Mouse (Mus musculus) cerebellum, adult 2 months (tissue): ENCODE data around the gene Vcp. TPM values are rescaled to one million over a fixed set of nuclear protein-coding genes. Genes with fewer than 3 reads are reported as not detected.
A peak's percentile ranks its signal among the peaks of the same experiment; 100 is the strongest.

ENCODE experiments used
- DNase-seq, 2 experiments: peaks; one replicate each; pipeline ENCODE4 v3.0.0; 2021
- H3K27ac ChIP-seq: fragments of 200-500 bp; 2 replicates; pipeline ENCODE4 v1.5.1; 2012; ENCODE audit warnings: low read length, control low read depth, inconsistent platforms; ENCODE audit not compliant: insufficient read depth
- H3K27me3 ChIP-seq: fragments of 200-500 bp; 2 replicates; pipeline ENCODE4 v1.6.1; 2012; ENCODE audit warnings: inconsistent platforms, mild to moderate bottlenecking, low read length, moderate library complexity; ENCODE audit not compliant: control insufficient read depth, insufficient read depth
- H3K4me1 ChIP-seq: fragments of 200-500 bp; 2 replicates; pipeline ENCODE4 v1.6.1; 2011; ENCODE audit warnings: low read length; ENCODE audit not compliant: control insufficient read depth, insufficient read depth
- H3K4me3 ChIP-seq: fragments of 200-500 bp; replicated peaks from 2 replicates; pipeline ENCODE3; 2011; ENCODE audit warnings: mild to moderate bottlenecking, low read depth, low read length, control low read depth; ENCODE audit not compliant: insufficient read depth
- CTCF ChIP-seq: fragments of 200-500 bp; IDR thresholded peaks from 2 replicates; pipeline ENCODE4 v1.5.1; 2011; ENCODE audit warnings: low read depth, mild to moderate bottlenecking, control low read depth, low read length, moderate library complexity, borderline replicate concordance; ENCODE audit not compliant: insufficient read depth
- POLR2A ChIP-seq: fragments of 200-500 bp; IDR thresholded peaks from 2 replicates; pipeline ENCODE4 v1.6.1; 2011; ENCODE audit warnings: low read length, control low read depth, borderline replicate concordance; ENCODE audit not compliant: insufficient read depth
- WGBS: fragments of 180-500 bp; shearing (Covaris S2); methylation state at CpG from one replicate; pipeline ENCODE4 v1.1.7; 2018; 5-methylcytosine and 5-hydroxymethylcytosine counted together
- polyA plus RNA-seq: library from polyadenylated mRNA; depleted of rRNA; stranded (reverse); fragments of >200 nt; gene quantifications from 2 replicates; pipeline ENCODE4 v1.2.3, GENCODE M21; 2012

Gene Vcp
- polyA plus RNA-seq, 1 experiment: 196 TPM

DNA sequence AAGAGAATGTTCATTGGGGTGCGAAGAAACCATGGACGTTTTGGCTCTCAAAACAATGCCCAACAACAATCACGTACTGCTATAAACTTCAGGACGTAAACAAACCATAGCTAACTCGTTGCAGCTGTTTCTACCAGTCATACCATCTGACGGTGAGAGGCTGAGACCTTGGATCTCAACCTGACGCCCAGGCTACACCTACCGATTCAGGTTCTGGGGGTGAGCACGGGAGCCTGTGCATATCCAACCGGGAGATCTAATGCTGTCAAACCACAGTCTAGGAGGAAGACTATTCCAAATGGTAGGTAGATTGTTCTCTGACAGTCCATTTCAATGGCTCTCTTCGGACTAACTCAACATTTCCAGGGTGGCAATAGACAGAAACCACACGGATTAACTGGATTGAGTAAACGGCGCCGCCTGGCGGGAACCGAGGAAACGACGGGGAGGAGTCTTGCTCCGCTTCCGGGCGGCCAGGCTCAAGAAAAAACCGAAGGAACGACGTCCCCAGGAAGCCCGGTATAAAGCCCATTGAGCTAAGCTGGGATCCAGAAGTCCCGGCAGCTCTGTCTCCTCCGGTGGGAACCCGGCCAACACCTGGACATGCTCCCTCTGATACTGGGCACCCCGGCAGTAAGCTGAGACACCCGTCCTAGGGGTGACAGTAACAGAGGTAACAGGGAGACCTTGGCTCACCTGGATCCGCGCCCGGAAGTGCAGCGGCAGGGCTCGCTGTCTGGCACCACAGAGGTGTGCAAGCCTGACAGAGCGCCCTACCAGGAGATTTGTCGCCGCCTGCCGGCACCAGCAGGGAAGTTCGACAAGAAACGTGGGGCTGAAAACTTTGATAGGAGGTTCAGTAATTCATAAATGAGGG lies 25.0 kb upstream of the Vcp start, which contains the start of gene Pigo:
Gene Pigo, minus strand, starts transcription at position 736 of the 877 bp plus-strand sequence.
- DNase-seq: peak; percentile 97 to 99
- Histone ChIP-seq H3K4me3 (peak within 1 kb of the TSS; percentile 90), H3K27ac (peak within 1 kb of the TSS; percentile 93), H3K4me1 (peaks cover 15% of the 10 kb centered on the region), H3K27me3 (no peaks in the 10 kb centered on the region)
- TF ChIP-seq POLR2A (peak; percentile 76; the same call in 1 of the 2 replicates), CTCF (peak; percentile 83)
- WGBS: 2% methylated on average over 42 of the region's 42 CpGs

DNA sequence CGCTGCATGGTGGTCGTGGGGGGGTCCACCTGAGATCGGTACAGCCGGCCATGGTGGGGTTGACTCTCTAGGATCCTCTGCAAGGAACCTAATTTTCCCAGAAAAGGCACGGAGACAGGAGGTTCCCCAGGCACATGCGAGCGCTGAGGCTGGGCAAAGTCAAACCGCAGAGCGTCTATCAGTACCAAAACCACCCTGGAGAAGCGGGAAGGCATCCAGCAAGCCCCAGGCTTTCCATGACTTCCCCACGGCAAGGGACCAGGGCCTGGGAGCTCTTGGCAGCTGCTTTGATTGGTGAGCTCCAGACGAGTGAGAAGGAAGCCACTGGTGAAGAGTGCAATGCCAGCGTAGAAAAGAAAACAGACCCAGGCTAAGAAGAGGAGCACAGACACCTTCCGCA lies 24.4 kb upstream of the Vcp start:
- 18% methylated on average over 14 of the region's 14 CpGs for WGBS
- no peak for TF ChIP-seq CTCF
- TF ChIP-seq POLR2A: no peak
- H3K27me3 ChIP-seq: no peaks in the 10 kb centered on the region
- H3K4me1 ChIP-seq: peaks cover 13% of the 10 kb centered on the region
- peak overlapping the region; percentile 90 for H3K4me3 ChIP-seq
- peak overlapping the region; percentile 17 for H3K27ac ChIP-seq
- DNase-seq: peak in 1 of 2 experiments; percentile 57

DNA sequence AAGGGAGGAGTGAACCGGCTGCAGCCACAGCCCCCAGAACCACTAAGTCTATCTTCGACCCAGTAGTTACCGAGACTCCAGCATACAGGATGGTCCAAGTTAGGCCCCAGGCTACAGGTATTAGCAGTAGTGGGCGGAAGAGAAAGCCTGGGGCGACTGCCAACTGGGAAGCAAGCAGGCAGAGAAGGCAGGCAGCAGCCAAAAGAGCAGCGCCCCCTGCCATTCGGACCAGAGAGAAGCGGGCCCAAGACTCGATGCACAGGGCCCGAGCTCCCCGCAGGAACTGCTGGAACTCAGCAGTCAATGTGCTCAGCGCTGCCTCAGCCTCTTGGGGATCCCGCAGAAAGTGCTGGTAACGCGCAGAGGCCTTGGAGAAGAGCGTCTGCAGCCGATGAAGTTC lies 21.0 kb upstream of the Vcp start:
- Histone ChIP-seq H3K4me3 (no peak overlapping the region), H3K4me1 (peaks cover 13% of the 10 kb centered on the region), H3K27ac (no peak overlapping the region), H3K27me3 (no peaks in the 10 kb centered on the region)
- DNase-seq: peak in 1 of 2 experiments; percentile 46
- WGBS: 45% methylated on average over 17 of the region's 17 CpGs
- TF ChIP-seq CTCF: no peak
- no peak for TF ChIP-seq POLR2A

DNA sequence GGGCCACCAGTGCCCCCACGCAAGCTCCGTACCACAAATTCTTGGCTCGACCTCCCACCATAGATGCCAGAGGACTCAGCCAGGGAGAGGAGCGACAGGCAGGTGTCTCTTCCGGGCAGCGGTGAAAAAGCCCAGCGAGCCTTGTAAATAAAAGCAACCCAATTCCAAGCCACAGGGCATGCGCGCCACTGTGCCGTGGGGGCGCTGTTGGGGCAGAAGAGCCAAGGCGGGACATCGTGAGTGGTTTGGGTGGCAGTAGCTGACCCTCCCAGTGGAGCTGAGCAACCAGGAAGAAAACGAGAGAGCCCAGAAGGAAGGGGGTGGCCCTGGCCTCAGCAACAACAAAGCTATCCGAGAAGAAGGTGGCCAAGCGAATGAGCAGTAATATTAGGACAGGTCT lies 20.6 kb upstream of the Vcp start:
- peaks cover 13% of the 10 kb centered on the region for H3K4me1 ChIP-seq
- DNase-seq: no peak
- TF ChIP-seq CTCF: no peak
- TF ChIP-seq POLR2A: no peak
- WGBS: 61% methylated on average over 16 of the region's 16 CpGs
- H3K27me3 ChIP-seq: no peaks in the 10 kb centered on the region
- no peak overlapping the region for H3K27ac ChIP-seq
- H3K4me3 ChIP-seq: no peak overlapping the region

- Histone ChIP-seq H3K4me1 (peaks cover 13% of the 10 kb centered on the region), H3K27ac (no peak overlapping the region), H3K4me3 (no peak overlapping the region), H3K27me3 (no peaks in the 10 kb centered on the region)
- DNase-seq: no peak
- no peak for TF ChIP-seq POLR2A
- no peak for TF ChIP-seq CTCF
- 89% methylated on average over 23 of the region's 23 CpGs for WGBS
Measured at GRCm38 (mm10) chr4:43019641-43020465, 19.5 kb upstream of the Vcp start.

DNA sequence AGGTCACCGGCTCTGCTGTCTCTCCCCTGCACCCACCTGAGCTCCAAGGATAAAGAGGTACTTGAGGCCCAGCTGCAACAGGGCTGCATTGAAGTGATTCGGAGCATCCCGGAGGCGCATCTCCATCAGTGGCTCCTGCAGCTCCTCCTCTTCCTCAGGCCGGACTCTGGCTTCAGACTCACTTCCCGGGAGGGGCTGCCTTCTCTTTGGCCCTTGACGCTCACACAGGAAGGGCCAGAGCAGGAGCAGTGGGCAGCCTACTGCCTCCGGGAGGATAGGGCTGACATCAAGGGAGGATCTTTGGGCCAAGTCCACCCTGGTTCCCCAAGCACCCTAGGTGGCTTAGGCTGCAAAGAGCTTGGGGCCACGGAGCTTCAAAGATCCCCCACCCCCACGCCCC lies 18.9 kb upstream of the Vcp start:
- H3K27me3 ChIP-seq: no peaks in the 10 kb centered on the region
- H3K4me3 ChIP-seq: no peak overlapping the region
- no peak for DNase-seq
- WGBS: 90% methylated on average over 10 of the region's 10 CpGs
- TF ChIP-seq POLR2A: no peak
- peaks cover 9% of the 10 kb centered on the region for H3K4me1 ChIP-seq
- no peak overlapping the region for H3K27ac ChIP-seq

- TF ChIP-seq POLR2A (no peak), CTCF (no peak)
- Histone ChIP-seq H3K4me3 (no peak overlapping the region), H3K4me1 (peaks cover under 1% of the 10 kb centered on the region), H3K27me3 (no peaks in the 10 kb centered on the region), H3K27ac (no peak overlapping the region)
- WGBS: 90% methylated on average over 4 of the region's 4 CpGs
- DNase-seq: no peak
Measured at GRCm38 (mm10) chr4:43018156-43018555, 17.8 kb upstream of the Vcp start.
